Mouse (Mus musculus) neural tube, embryonic 13.5 days (tissue): ENCODE results near the gene Hagh. TPM values are rescaled to one million over a fixed set of nuclear protein-coding genes. Genes with fewer than 3 reads are reported as not detected.

Source experiments
- ATAC-seq: fragments of 200-750 bp; cut with Nextera tagmentation; 2 replicates; pipeline ENCODE4 v1.8.0; 2017; ENCODE audit warnings: low read depth, mild to moderate bottlenecking, moderate TSS enrichment, moderate library complexity
- H3K27ac ChIP-seq: fragments of 300-500 bp; sonication (generic); replicated peaks from 2 replicates; pipeline ENCODE4 v1.5.1; 2015; ENCODE audit warnings: moderate library complexity, mild to moderate bottlenecking, inconsistent platforms
- H3K27me3 ChIP-seq: fragments of 300-500 bp; sonication (generic); 2 replicates; pipeline ENCODE4 v1.6.1; 2015; ENCODE audit warnings: mild to moderate bottlenecking, inconsistent platforms
- H3K36me3 ChIP-seq: fragments of 300-500 bp; sonication (generic); 2 replicates; pipeline ENCODE4 v1.6.1; 2015; ENCODE audit warnings: mild to moderate bottlenecking, inconsistent platforms
- H3K4me1 ChIP-seq: fragments of 300-500 bp; sonication (generic); replicated peaks from 2 replicates; pipeline ENCODE4 v1.6.1; 2015; ENCODE audit warnings: inconsistent platforms
- H3K4me2 ChIP-seq: fragments of 300-500 bp; sonication (generic); 2 replicates; pipeline ENCODE4 v1.6.1; 2015; ENCODE audit warnings: inconsistent platforms, mild to moderate bottlenecking, moderate library complexity
- H3K4me3 ChIP-seq: fragments of 300-500 bp; sonication (generic); 2 replicates; pipeline ENCODE4 v1.5.1; 2015; ENCODE audit warnings: mild to moderate bottlenecking, inconsistent platforms
- H3K9ac ChIP-seq: fragments of 300-500 bp; sonication (generic); 2 replicates; pipeline ENCODE4 v1.6.1; 2015; ENCODE audit warnings: moderate library complexity, mild to moderate bottlenecking, inconsistent platforms
- H3K9me3 ChIP-seq: fragments of 300-500 bp; sonication (generic); 2 replicates; pipeline ENCODE4 v1.6.1; 2016; ENCODE audit warnings: inconsistent platforms
- WGBS: fragments of 180-500 bp; shearing (Covaris S2); methylation state at CpG from one replicate; pipeline ENCODE4 v1.1.7; 2015; 5-methylcytosine and 5-hydroxymethylcytosine counted together
- polyA plus RNA-seq: library from polyadenylated mRNA; unstranded; fragments of >200 nt; fragmentation: Nextera tagmentation; extraction: Ambion mirVana; gene quantifications from 2 replicates; pipeline ENCODE4 v1.2.1, GENCODE M21; 2015

Gene Hagh
- polyA plus RNA-seq, 1 experiment from 2014 or later, result 59.0 TPM

DNA sequence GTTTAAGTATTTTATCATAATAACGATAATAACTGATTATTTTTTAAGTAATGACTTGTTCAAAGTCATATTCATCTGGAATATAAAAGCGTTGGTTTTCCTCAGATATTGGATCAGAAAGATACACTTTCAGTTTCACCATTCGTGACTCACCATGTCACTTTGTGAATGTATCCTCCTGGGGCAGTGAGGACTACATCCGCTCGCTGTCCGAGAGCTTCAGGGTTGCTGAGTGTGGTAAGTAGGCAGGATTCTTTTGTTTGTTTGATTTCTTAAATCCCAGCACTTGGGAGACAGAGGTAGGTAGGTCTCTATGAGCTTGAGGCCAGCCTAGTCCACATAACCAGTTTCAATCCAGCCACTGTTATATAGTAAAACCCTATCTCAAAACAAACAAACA lies 21.8 kb upstream of the Hagh start:
- 60% methylated on average over 6 of the region's 6 CpGs for WGBS
- Histone ChIP-seq H3K4me3 (no peak overlapping the region), H3K36me3 (no peaks in the 10 kb centered on the region)

DNA sequence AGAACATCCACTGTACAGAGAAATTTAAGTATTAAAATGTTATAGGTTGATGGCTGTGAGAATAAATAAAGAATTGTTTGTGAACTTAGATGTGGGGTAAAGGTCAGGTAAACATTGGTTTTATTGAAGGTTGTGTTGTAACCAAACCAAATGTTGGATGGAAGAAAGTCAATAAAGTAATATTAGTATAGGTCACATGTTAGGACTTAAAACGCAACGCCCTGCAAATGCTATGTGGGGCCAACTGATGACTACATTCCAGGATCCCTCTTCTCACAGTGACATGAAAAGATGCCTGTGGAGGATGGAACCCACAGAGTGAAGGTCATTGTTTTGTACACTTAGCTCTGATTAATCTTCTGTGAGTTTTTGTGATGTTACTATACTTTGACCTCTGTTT lies 20.5 kb upstream of the Hagh start:
- Histone ChIP-seq H3K27ac (no peak overlapping the region), H3K9me3 (no peaks in the 10 kb centered on the region), H3K36me3 (no peaks in the 10 kb centered on the region), H3K9ac (no peak overlapping the region), H3K27me3 (peaks cover 17% of the 10 kb centered on the region; the same call in 1 of the 2 replicates), H3K4me2 (no peak overlapping the region), H3K4me3 (no peak overlapping the region), H3K4me1 (no peaks in the 10 kb centered on the region)
- no peak for ATAC-seq
- 78% methylated on average over 2 of the region's 2 CpGs for WGBS

More for the DNA sequence above, 21.8 kb upstream of the Hagh start:
- no peak for ATAC-seq
- no peak overlapping the region for H3K4me2 ChIP-seq
- H3K9ac ChIP-seq, result no peak overlapping the region
- H3K4me1 ChIP-seq, result no peaks in the 10 kb centered on the region
- no peak overlapping the region for H3K27ac ChIP-seq
- peaks cover 16% of the 10 kb centered on the region; the same call in 1 of the 2 replicates for H3K27me3 ChIP-seq
- no peaks in the 10 kb centered on the region for H3K9me3 ChIP-seq

DNA sequence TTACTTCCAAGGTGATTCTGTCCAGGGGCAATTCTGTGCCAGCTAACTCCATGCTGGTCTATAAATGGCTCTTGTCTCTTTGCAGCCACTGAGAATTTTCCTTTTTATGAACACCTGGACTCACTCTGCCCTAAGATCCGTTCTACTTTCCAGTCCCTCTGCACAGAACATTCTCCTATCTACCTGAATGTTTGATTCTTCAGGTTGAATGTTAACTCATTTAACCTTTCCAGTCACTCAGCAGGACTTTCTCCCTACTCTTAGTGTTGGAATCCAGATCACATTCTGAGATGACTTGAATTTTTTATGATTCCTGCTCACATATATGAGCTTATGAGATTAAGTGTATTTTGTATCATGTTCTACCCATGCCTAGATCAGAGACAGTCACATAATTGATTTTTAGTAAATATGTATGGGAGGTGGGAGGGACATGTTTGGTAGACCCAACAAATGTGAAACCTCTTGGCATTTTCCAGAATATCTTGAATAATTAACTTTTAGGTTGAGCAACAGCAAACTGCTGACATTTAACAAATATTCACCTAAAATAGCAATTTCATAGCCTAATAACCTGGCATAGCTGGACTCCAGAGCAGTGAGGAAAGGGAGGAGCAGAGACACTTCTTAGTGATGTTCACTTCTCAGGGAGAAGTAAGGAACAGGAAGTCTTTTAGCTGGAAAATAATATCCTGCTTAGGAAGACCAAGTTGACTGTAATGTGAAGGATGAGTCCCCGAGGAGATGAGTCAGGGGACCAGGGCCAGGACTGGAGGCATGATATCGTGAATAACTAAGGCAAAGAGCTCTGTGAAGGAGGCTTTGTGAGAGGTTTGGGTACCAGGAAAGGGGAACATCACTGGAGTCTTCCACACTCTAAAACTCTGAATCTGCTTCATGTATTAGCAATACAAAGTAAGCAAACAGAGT lies 18.3 kb upstream of the Hagh start:
- Histone ChIP-seq H3K27me3 (peaks cover 30% of the 10 kb centered on the region; the same call in 1 of the 2 replicates), H3K36me3 (no peaks in the 10 kb centered on the region), H3K4me1 (no peaks in the 10 kb centered on the region), H3K9ac (no peak overlapping the region), H3K4me3 (no peak overlapping the region), H3K4me2 (no peak overlapping the region), H3K27ac (no peak overlapping the region), H3K9me3 (no peaks in the 10 kb centered on the region)
- no peak for ATAC-seq
- 55% methylated on average over 3 of the region's 3 CpGs for WGBS

DNA sequence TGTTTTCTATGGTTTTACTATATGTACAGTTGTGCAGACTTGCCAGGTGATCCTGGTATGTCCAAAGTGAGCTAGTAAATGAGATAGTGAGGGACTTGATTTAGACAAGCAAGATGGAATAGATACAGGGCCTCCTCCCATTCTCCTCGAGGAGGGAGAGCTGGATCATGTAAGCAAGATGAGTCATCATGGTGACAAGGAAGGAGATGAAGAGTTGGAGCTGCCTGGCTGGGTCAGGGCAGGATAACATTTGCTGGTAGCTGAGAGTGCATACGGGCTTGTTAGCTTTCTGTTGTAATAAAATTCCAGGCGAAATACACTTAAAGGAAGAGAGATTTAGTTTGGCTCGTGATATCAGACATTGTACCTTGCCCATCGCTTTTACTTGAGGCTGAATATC lies 398 bp downstream of the Hagh start:
- Histone ChIP-seq H3K36me3 (no peaks in the 10 kb centered on the region), H3K27me3 (peaks cover 45% of the 10 kb centered on the region), H3K9ac (no peak overlapping the region), H3K9me3 (no peaks in the 10 kb centered on the region), H3K4me3 (no peak overlapping the region), H3K27ac (no peak overlapping the region), H3K4me2 (no peak overlapping the region), H3K4me1 (no peaks in the 10 kb centered on the region)
- ATAC-seq, result no peak
- 56% methylated on average over 5 of the region's 5 CpGs for WGBS

DNA sequence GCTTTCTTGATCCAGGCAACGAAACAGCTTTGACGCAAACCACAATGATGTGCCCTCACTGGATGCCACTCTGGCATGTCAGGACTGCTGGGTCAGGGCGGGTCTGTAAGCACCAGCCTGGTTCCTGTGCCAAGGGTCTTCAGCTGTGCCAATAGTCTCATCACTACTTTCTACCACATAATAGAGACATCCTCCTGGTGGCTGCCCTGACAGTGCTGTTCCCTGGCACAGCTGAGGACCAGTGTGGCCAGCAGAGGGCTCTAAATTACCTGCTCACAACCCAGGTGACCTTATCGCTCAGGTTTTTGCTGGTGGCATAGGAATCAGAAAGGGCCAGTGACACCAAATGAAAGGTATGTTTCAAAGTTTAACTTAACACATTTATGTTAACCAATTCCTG lies 1.2 kb downstream of the Hagh start:
- Histone ChIP-seq H3K4me3 (no peak overlapping the region), H3K27ac (no peak overlapping the region), H3K27me3 (peaks cover 42% of the 10 kb centered on the region), H3K9ac (no peak overlapping the region), H3K4me2 (no peak overlapping the region), H3K9me3 (no peaks in the 10 kb centered on the region), H3K36me3 (no peaks in the 10 kb centered on the region), H3K4me1 (no peaks in the 10 kb centered on the region)
- WGBS, result 55% methylated on average over 4 of the region's 4 CpGs
- no peak for ATAC-seq

DNA sequence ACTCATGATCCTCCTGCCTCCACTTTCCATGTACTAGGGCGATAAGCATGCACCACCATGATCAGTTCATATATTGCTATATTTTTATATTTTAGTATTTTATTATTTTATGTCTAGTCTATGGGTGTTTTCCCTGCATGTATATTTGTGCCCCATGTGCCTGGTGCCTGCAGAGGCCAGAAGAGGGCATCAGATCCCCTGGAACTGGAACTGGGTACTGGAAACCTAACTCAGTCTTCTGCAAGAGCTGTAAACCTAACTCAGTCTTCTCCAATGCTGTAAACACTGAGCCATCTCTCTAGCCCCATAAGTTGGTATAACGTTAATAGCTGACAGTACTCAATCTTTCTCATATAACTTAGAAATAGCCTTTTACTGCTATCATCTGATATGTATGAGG lies 2.7 kb downstream of the Hagh start:
- WGBS, result 56% methylated on average over 2 of the region's 2 CpGs
- no peaks in the 10 kb centered on the region for H3K36me3 ChIP-seq
- H3K9me3 ChIP-seq, result no peaks in the 10 kb centered on the region
- H3K4me1 ChIP-seq, result no peaks in the 10 kb centered on the region
- no peak overlapping the region for H3K4me2 ChIP-seq
- H3K27me3 ChIP-seq, result peaks cover 32% of the 10 kb centered on the region
- H3K27ac ChIP-seq, result no peak overlapping the region
- H3K9ac ChIP-seq, result no peak overlapping the region
- H3K4me3 ChIP-seq, result no peak overlapping the region
- no peak for ATAC-seq

DNA sequence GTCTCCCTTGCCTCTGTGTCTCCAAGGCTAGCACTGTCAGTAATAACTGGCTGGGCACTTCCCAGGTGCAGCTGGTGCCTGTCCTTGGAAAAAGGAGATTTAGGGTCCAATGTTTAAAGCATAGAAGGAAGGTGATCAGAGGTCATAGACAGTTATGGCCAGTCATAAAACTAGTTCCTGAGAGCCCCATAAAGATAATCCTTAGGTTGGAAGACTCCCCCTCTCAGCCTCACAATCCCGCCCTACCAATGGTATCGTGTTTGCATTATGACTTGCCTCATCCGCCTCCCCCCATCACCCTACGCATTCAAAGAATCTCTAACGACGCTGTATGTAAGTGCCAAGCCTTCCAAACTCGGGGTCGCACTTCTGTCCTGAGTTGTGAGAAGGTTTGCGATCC lies 4.6 kb downstream of the Hagh start:
- H3K9ac ChIP-seq, result no peak overlapping the region
- WGBS, result 40% methylated on average over 9 of the region's 9 CpGs
- no peak overlapping the region for H3K4me3 ChIP-seq
- no peaks in the 10 kb centered on the region for H3K9me3 ChIP-seq
- ATAC-seq, result no peak
- H3K4me1 ChIP-seq, result peaks cover 12% of the 10 kb centered on the region
- H3K27me3 ChIP-seq, result peaks cover 28% of the 10 kb centered on the region
- no peak overlapping the region for H3K4me2 ChIP-seq
- H3K27ac ChIP-seq, result no peak overlapping the region
- H3K36me3 ChIP-seq, result no peaks in the 10 kb centered on the region

DNA sequence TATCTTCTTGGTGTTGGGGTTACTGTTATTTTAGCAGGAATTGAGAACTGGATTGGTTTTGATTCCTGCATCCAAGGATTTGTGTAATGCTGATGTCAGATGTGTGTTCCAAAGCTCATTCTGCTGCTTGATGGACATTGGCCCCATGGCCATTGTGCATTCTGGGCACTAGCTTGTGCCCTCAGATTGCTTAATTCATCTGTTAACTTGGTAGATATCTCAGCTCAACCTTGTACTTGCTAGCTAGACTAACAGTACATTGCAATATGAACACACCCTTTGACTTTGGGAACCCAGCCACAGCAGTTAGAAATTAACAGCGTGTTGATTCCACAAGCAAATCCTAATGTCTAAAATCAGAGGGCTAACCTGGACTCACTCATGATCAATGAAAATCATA lies 7.4 kb downstream of the Hagh start:
- no peak overlapping the region for H3K27ac ChIP-seq
- H3K27me3 ChIP-seq, result peaks cover 20% of the 10 kb centered on the region
- H3K4me1 ChIP-seq, result peaks cover 24% of the 10 kb centered on the region
- no peak for ATAC-seq
- WGBS, result 97% methylated on average over 1 of the region's 1 CpGs
- no peaks in the 10 kb centered on the region for H3K9me3 ChIP-seq
- H3K4me3 ChIP-seq, result no peak overlapping the region
- H3K4me2 ChIP-seq, result no peak overlapping the region
- no peak overlapping the region for H3K9ac ChIP-seq
- no peaks in the 10 kb centered on the region for H3K36me3 ChIP-seq

DNA sequence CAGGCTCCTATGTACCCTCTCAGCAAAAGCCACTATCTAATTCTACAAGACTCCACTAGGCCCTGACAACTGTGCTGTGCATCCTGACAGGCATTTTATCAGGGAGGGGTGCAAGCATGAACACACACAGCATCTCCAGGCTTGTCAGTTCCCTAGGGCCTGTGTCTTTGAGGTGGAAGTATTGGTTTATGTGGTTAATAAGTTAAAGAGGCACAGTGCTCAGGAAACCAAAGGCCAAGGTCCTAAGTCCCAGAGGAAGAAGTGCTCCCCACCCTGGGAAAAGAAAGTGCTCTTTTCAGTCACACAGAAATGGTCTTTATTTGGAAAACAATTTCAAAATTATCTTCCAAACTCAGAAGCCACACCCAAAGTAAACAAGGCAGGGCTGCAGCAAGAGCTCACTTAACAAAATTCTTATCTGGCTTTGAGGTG lies 8.7 kb downstream of the Hagh start:
- no peak for ATAC-seq
- Histone ChIP-seq H3K4me2 (peak overlapping the region; percentile 89), H3K27me3 (peaks cover 20% of the 10 kb centered on the region), H3K9me3 (no peaks in the 10 kb centered on the region), H3K4me3 (peak overlapping the region; percentile 77; the same call in 1 of the 2 replicates), H3K9ac (no peak overlapping the region; the same call in 1 of the 2 replicates), H3K36me3 (peaks cover 10% of the 10 kb centered on the region), H3K4me1 (peaks cover 24% of the 10 kb centered on the region), H3K27ac (no peak overlapping the region)

DNA sequence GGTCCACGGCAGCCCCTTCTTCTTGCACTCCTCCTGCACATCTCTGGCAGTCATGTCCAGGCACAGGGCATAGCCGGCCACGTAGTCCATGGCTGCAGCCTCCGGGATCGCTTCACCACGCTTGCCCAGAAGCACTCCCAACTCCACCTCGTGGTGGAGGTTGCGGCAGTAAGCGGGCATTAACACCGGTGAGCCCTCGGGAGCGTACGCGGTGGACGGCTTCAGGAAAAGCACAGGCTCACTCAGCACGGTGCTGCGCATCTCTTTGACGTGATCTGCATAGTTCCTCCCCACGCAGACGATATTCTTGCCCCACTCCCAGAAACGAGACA lies 9.8 kb downstream of the Hagh start:
- Histone ChIP-seq H3K9me3 (no peaks in the 10 kb centered on the region), H3K27me3 (peaks cover 14% of the 10 kb centered on the region), H3K4me1 (peaks cover 24% of the 10 kb centered on the region), H3K4me2 (peak overlapping the region; percentile 89), H3K9ac (peak overlapping the region; percentile 81), H3K27ac (peak overlapping the region; percentile 94), H3K4me3 (peak overlapping the region; percentile 77), H3K36me3 (peaks cover 21% of the 10 kb centered on the region)
- WGBS, result under 1% methylated on average over 21 of the region's 21 CpGs
- peak; percentile 73 for ATAC-seq

DNA sequence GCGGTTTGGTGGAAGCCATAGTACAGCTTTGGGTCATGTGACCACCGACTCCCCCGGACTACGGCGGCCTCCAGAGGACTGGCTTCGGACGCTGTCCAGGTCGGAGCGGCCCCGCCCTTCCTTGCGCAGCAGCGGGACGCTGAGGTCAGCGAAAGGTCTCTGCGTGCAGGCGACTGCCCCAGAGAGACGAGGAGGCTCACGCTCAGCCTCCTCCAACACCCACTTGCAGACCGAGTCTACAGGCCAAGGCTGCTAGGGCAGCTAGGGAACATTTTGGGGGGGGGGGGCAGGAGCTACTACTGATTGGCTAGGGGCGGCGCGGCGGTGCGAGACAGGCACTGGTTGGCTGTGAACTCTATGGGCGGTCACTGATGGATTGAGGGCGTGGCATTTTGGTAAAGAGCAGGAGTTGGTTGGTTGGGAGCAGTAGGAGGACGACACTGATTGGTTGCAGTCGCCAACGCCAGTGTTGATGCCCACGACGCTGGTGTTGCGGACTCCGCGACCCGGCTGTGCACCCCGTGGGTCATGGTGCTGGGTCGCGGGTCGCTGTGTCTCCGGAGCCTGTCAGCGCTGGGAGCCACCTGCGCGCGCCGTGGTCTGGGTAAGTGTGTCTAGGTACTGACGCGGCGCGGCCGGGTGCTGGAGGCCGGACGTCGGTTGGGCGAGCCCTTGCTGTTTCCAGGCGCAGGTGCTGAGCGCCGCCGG lies 10.3 kb downstream of the Hagh start, which contains the start of gene Fahd1:
Gene Fahd1 (minus strand): TSS at position 300 of the 708 bp plus-strand sequence.
- no peaks in the 10 kb centered on the region for H3K9me3 ChIP-seq
- under 1% methylated on average over 58 of the region's 58 CpGs for WGBS
- peak within 1 kb of the TSS; percentile 94 for H3K27ac ChIP-seq
- peaks cover 24% of the 10 kb centered on the region for H3K4me1 ChIP-seq
- H3K4me3 ChIP-seq, result peak within 1 kb of the TSS; percentile 77
- H3K4me2 ChIP-seq, result peak within 1 kb of the TSS; percentile 89
- H3K36me3 ChIP-seq, result peaks cover 26% of the 10 kb centered on the region
- H3K9ac ChIP-seq, result peak within 1 kb of the TSS; percentile 81
- ATAC-seq, result peak; percentile 100
- H3K27me3 ChIP-seq, result peaks cover 11% of the 10 kb centered on the region

DNA sequence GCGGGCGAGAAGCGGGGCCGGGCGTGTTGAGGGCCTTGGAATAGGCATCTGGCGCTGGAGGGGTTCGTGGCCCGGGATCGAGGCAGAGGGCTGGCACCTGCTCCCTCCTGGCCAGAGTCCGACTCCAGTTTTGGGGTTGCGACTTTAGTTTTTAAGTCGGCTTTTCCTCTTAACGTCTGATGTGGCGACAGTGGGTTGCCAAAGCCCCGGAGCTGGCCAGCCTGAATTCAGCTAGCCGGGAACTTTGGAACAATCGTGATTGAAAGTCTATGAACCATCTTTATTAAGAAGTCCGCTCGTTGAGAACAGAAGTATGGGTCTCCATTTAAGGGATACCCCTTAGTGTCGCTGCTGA lies 10.8 kb downstream of the Hagh start:
- peak overlapping the region; percentile 67 for H3K27ac ChIP-seq
- H3K9me3 ChIP-seq, result no peaks in the 10 kb centered on the region
- H3K4me1 ChIP-seq, result peaks cover 24% of the 10 kb centered on the region
- H3K36me3 ChIP-seq, result peaks cover 30% of the 10 kb centered on the region
- H3K27me3 ChIP-seq, result peaks cover 8% of the 10 kb centered on the region
- peak overlapping the region; percentile 81 for H3K9ac ChIP-seq
- H3K4me3 ChIP-seq, result peak overlapping the region; percentile 77
- ATAC-seq, result no peak
- peak overlapping the region; percentile 72 for H3K4me2 ChIP-seq
- WGBS, result 2% methylated on average over 20 of the region's 20 CpGs
